Mouse (Mus musculus) megakaryocyte, embryonic 14.5 days (primary cell): ENCODE measurements at regions not wholly inside any gene's neighbourhood (a gene's known extent, or its start where the extent isn't known, plus 50 kb on each side); places are given as distances from the start of the nearest gene placed in this dataset.

Experiments used
- FLI1 ChIP-seq: IDR thresholded peaks from 2 replicates; pipeline ENCODE4 v1.6.1; 2012; ENCODE audit warnings: low read length, inconsistent platforms, mixed read lengths
- GATA1 ChIP-seq: IDR thresholded peaks from 3 replicates; pipeline ENCODE4 v1.6.1; 2012; ENCODE audit warnings: mixed read lengths, low read length, inconsistent platforms, borderline replicate concordance

- no peak for TF ChIP-seq GATA1
- no peak for TF ChIP-seq FLI1
These were observed 121.3 kb downstream of the Usp31 start for GRCm38 (mm10) chr7:121585721-121586120.
